Mouse (Mus musculus): Measurements from ENCODE around the gene Shisa4. TPM values are rescaled to one million over a fixed set of nuclear protein-coding genes. Genes with fewer than 3 reads are reported as not detected.
"Not testable (repeated sequence)": the region's sequence is repeated elsewhere in the genome, so short reads cannot be mapped to it uniquely, and the experiment has no call there.

The Shisa4 gene
- total and polyA plus RNA-seq, 2 experiments from 2014 or later = 160 to 165 TPM

DNA sequence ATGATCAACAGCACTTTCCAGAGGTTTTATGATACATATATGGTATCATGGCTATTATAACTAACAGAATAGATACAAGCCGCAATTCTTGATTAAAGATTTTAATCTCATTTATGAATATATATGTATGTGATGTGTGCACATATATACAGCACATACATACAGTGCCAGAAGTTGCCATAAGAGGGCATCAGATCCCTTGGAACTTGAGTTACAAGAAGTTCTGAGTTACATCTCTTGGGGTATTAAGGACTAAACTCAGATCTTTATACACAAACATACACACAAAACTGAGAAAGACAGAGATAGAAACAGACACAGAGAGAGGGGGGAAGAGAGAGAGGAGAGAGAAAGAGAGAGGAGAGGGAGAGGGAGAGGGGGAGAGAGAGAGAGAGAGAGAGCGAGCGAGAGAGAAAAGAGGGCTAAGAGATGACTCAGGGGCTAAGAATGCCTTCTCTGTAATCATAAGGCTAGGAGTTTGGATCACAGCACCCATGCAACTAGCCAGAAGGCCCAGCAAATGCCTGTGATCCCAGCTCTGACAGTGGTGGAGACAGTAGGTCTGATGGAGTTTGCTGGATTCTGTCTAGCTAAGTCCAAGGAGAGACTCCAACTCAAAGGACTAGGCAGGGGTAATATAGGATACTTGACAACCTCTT, 26.5 kb upstream of the Shisa4 start:
- Histone ChIP-seq H3K27ac (no peak overlapping the region), H3K36me3 (ENCODE audit: insufficient read depth, low read length) (peaks cover 77% of the 10 kb centered on the region), H3K27me3 (ENCODE audit: insufficient read depth, low read length) (no peaks in the 10 kb centered on the region), H3K4me1 (ENCODE audit: insufficient read depth, low read length) (no peaks in the 10 kb centered on the region), H3K9ac (replicated peaks; ENCODE audit: low read length) (no peak overlapping the region), H3K9me3 (ENCODE audit: low read length) (no peaks in the 10 kb centered on the region), H3K4me3 (ENCODE audit: low read length) (no peak overlapping the region), H3K4me2 (ENCODE audit: low read depth, low read length) (no peak overlapping the region)
- DNase-seq (ENCODE audit: low spot score) = peak; percentile 39
- no peak for ATAC-seq
- TF ChIP-seq CTCF (IDR thresholded peaks at IDR 0.05; ENCODE audit: low read depth) = peak; percentile 34
- 96% methylated on average over 3 of the region's 3 CpGs for WGBS

DNA sequence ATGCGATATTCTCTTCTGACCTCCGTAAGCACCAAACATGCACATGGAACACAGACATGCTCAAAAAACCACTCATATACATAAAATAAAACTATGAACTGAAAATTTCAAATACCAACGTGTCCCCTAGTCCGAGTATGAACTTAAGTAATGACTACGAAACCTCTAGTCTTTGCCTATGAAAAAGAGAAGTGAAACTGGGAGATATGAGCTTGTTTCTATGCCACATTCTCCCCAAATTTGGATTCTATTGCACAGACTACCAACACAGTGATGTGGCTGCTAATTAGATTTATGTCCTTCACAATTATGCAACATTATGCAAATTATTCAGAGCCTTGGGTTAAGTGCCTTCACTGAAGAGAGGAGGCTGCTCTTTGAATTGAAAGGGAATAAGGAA, 24.4 kb upstream of the Shisa4 start:
- Histone ChIP-seq H3K27ac (no peak overlapping the region), H3K27me3 (ENCODE audit: insufficient read depth, low read length) (no peaks in the 10 kb centered on the region), H3K4me3 (ENCODE audit: low read length) (no peak overlapping the region), H3K9ac (replicated peaks; ENCODE audit: low read length) (no peak overlapping the region), H3K4me1 (ENCODE audit: insufficient read depth, low read length) (no peaks in the 10 kb centered on the region), H3K36me3 (ENCODE audit: insufficient read depth, low read length) (peaks cover 70% of the 10 kb centered on the region), H3K4me2 (ENCODE audit: low read depth, low read length) (no peak overlapping the region), H3K9me3 (ENCODE audit: low read length) (no peaks in the 10 kb centered on the region)
- 93% methylated on average over 5 of the region's 5 CpGs for WGBS
- TF ChIP-seq CTCF (IDR thresholded peaks at IDR 0.05; ENCODE audit: low read depth) = no peak
- no peak for DNase-seq (ENCODE audit: low spot score)
- ATAC-seq = no peak

GRCm38 (mm10) chr1:135385161-135385560, 10.1 kb upstream of the Shisa4 start:
- no peak for TF ChIP-seq CTCF (IDR thresholded peaks at IDR 0.05; ENCODE audit: low read depth)
- no peak overlapping the region for H3K4me3 ChIP-seq (ENCODE audit: low read length)
- H3K9me3 ChIP-seq (ENCODE audit: low read length) = no peaks in the 10 kb centered on the region
- H3K4me2 ChIP-seq (ENCODE audit: low read depth, low read length) = no peak overlapping the region
- no peak overlapping the region for H3K9ac ChIP-seq (replicated peaks; ENCODE audit: low read length)
- no peaks in the 10 kb centered on the region for H3K4me1 ChIP-seq (ENCODE audit: insufficient read depth, low read length)
- WGBS = 94% methylated on average over 9 of the region's 9 CpGs
- no peak overlapping the region for H3K27ac ChIP-seq
- DNase-seq (ENCODE audit: low spot score) (no peak), ATAC-seq (no peak)
- H3K36me3 ChIP-seq (ENCODE audit: insufficient read depth, low read length) = peaks cover 69% of the 10 kb centered on the region
- no peaks in the 10 kb centered on the region for H3K27me3 ChIP-seq (ENCODE audit: insufficient read depth, low read length)

- no peaks in the 10 kb centered on the region for H3K4me1 ChIP-seq (ENCODE audit: insufficient read depth, low read length)
- H3K4me2 ChIP-seq (ENCODE audit: low read depth, low read length) = no peak overlapping the region
- H3K9ac ChIP-seq (replicated peaks; ENCODE audit: low read length) = no peak overlapping the region
- WGBS = 97% methylated on average over 5 of the region's 5 CpGs
- H3K9me3 ChIP-seq (ENCODE audit: low read length) = no peaks in the 10 kb centered on the region
- no peak overlapping the region for H3K4me3 ChIP-seq (ENCODE audit: low read length)
- DNase-seq (ENCODE audit: low spot score) (no peak), ATAC-seq (no peak)
- no peak for TF ChIP-seq CTCF (IDR thresholded peaks at IDR 0.05; ENCODE audit: low read depth)
- peaks cover 59% of the 10 kb centered on the region for H3K36me3 ChIP-seq (ENCODE audit: insufficient read depth, low read length)
- no peaks in the 10 kb centered on the region for H3K27me3 ChIP-seq (ENCODE audit: insufficient read depth, low read length)
- H3K27ac ChIP-seq = no peak overlapping the region
Measured at GRCm38 (mm10) chr1:135384171-135384570, 9.1 kb upstream of the Shisa4 start.

- H3K27ac ChIP-seq; H3K4me1 ChIP-seq (ENCODE audit: insufficient read depth, low read length); H3K27me3 ChIP-seq (ENCODE audit: insufficient read depth, low read length); H3K9me3 ChIP-seq (ENCODE audit: low read length); ATAC-seq; H3K9ac ChIP-seq (replicated peaks; ENCODE audit: low read length); DNase-seq (ENCODE audit: low spot score); H3K4me2 ChIP-seq (ENCODE audit: low read depth, low read length); H3K4me3 ChIP-seq (ENCODE audit: low read length): not testable (repeated sequence)
- peaks cover 34% of the 10 kb centered on the region for H3K36me3 ChIP-seq (ENCODE audit: insufficient read depth, low read length)
- 56% methylated on average over 6 of the region's 6 CpGs for WGBS
- peak; percentile 64 for TF ChIP-seq CTCF (IDR thresholded peaks at IDR 0.05; ENCODE audit: low read depth)
Measured at GRCm38 (mm10) chr1:135381560-135381959, 6.5 kb upstream of the Shisa4 start.

GRCm38 (mm10) chr1:135380071-135380991, 5.3 kb upstream of the Shisa4 start:
- DNase-seq (ENCODE audit: low spot score) = peak; percentile 46
- H3K27me3 ChIP-seq (ENCODE audit: insufficient read depth, low read length) = no peaks in the 10 kb centered on the region
- H3K36me3 ChIP-seq (ENCODE audit: insufficient read depth, low read length) = peaks cover 22% of the 10 kb centered on the region
- WGBS = 57% methylated on average over 15 of the region's 15 CpGs
- no peak overlapping the region for H3K9ac ChIP-seq (replicated peaks; ENCODE audit: low read length)
- H3K4me1 ChIP-seq (ENCODE audit: insufficient read depth, low read length) = peaks cover 1% of the 10 kb centered on the region; the same call in 1 of the 2 replicates
- H3K4me3 ChIP-seq (ENCODE audit: low read length) = no peak overlapping the region
- no peak overlapping the region for H3K4me2 ChIP-seq (ENCODE audit: low read depth, low read length)
- ATAC-seq = 0 out of 2 replicates have a peak, but pooled peaks have one; percentile 10
- TF ChIP-seq CTCF (IDR thresholded peaks at IDR 0.05; ENCODE audit: low read depth) = no peak
- peak overlapping the region; percentile 28; the same call in 1 of the 2 replicates for H3K27ac ChIP-seq
- H3K9me3 ChIP-seq (ENCODE audit: low read length) = no peaks in the 10 kb centered on the region

Data from hindbrain, postnatal 0 days (tissue).